Mouse (Mus musculus) lung, postnatal 0 days (tissue): ENCODE results near the gene Acp2. TPM values are rescaled to one million over a fixed set of nuclear protein-coding genes. Genes with fewer than 3 reads are reported as not detected.
A peak's percentile ranks its signal among the peaks of the same experiment; 100 is the strongest.

Experiments
- ATAC-seq: fragments of 200-750 bp; cut with Nextera tagmentation; 2 replicates; pipeline ENCODE4 v1.8.0; 2017; ENCODE audit warnings: moderate library complexity
- DNase-seq: peaks from one replicate; pipeline ENCODE4 v3.0.0-alpha.2; 2016; ENCODE audit warnings: low spot score
- H3K27ac ChIP-seq: fragments of 300-500 bp; sonication (generic); 2 replicates; pipeline ENCODE4 v1.5.1; 2014; ENCODE audit warnings: antibody characterized with exemption, mild to moderate bottlenecking, low read length, mixed read lengths
- H3K27me3 ChIP-seq: fragments of 300-500 bp; sonication (generic); replicated peaks from 2 replicates; pipeline ENCODE4 v1.6.1; 2014; ENCODE audit warnings: low read length, mixed read lengths; ENCODE audit not compliant: insufficient read depth
- H3K36me3 ChIP-seq: fragments of 300-500 bp; sonication (generic); 2 replicates; pipeline ENCODE4 v1.6.1; 2014; ENCODE audit warnings: low read length, mixed read lengths; ENCODE audit not compliant: insufficient read depth
- H3K4me1 ChIP-seq: fragments of 300-500 bp; sonication (generic); 2 replicates; pipeline ENCODE4 v1.6.1; 2014; ENCODE audit warnings: antibody characterized with exemption, low read depth, low read length, mixed read lengths; ENCODE audit not compliant: insufficient read depth
- H3K4me2 ChIP-seq: fragments of 300-500 bp; sonication (generic); replicated peaks from 2 replicates; pipeline ENCODE4 v1.6.1; 2014; ENCODE audit warnings: low read depth, mild to moderate bottlenecking, low read length, moderate library complexity, mixed read lengths
- H3K4me3 ChIP-seq: fragments of 300-500 bp; sonication (generic); 2 replicates; pipeline ENCODE4 v1.5.1; 2014; ENCODE audit warnings: low read depth, low read length
- H3K9ac ChIP-seq: fragments of 300-500 bp; sonication (generic); replicated peaks from 2 replicates; pipeline ENCODE4 v1.6.1; 2014; ENCODE audit warnings: low read depth, mild to moderate bottlenecking
- H3K9me3 ChIP-seq: fragments of 300-500 bp; sonication (generic); 2 replicates; pipeline ENCODE4 v1.6.1; 2016; ENCODE audit warnings: low read length, mixed read lengths
- CTCF ChIP-seq: IDR thresholded peaks from 2 replicates; pipeline ENCODE4 v1.5.1; 2016; ENCODE audit warnings: antibody characterized with exemption, mild to moderate bottlenecking
- EP300 ChIP-seq: IDR thresholded peaks from 2 replicates; pipeline ENCODE4 v1.6.1; 2016; ENCODE audit warnings: antibody characterized with exemption, mild to moderate bottlenecking, control low read depth
- WGBS: fragments of 180-500 bp; shearing (Covaris S2); extraction: QIAGEN DNeasy Blood & Tissue Kit; methylation state at CpG from one replicate; pipeline ENCODE4 v1.1.7; 2014; 5-methylcytosine and 5-hydroxymethylcytosine counted together
- polyA plus RNA-seq: library from polyadenylated mRNA; unstranded; fragments of >200 nt; fragmentation: Nextera tagmentation; extraction: Ambion mirVana; gene quantifications from 2 replicates; pipeline ENCODE4 v1.2.1, GENCODE M21; 2015

The Acp2 gene
- polyA plus RNA-seq, 1 experiment from 2014 or later, result 22.1 TPM

GRCm38 (mm10) chr2:91163532-91163931, 39.2 kb upstream of the Acp2 start:
- H3K4me3 ChIP-seq, result no peak overlapping the region
- H3K9me3 ChIP-seq, result no peaks in the 10 kb centered on the region
- H3K27ac ChIP-seq, result no peak overlapping the region
- H3K4me1 ChIP-seq, result no peaks in the 10 kb centered on the region
- H3K36me3 ChIP-seq, result peaks cover 35% of the 10 kb centered on the region; the same call in 1 of the 2 replicates
- no peaks in the 10 kb centered on the region for H3K27me3 ChIP-seq
- DNase-seq (no peak), ATAC-seq (no peak)
- no peak overlapping the region for H3K9ac ChIP-seq
- no peak overlapping the region for H3K4me2 ChIP-seq
- WGBS, result 92% methylated on average over 5 of the region's 5 CpGs
- TF ChIP-seq EP300, result no peak
- no peak for TF ChIP-seq CTCF

- WGBS, result 78% methylated on average over 6 of the region's 6 CpGs
- Histone ChIP-seq H3K9me3 (no peaks in the 10 kb centered on the region), H3K27me3 (no peaks in the 10 kb centered on the region), H3K4me1 (no peaks in the 10 kb centered on the region), H3K4me3 (no peak overlapping the region), H3K9ac (no peak overlapping the region), H3K36me3 (peaks cover 37% of the 10 kb centered on the region; the same call in 1 of the 2 replicates), H3K27ac (no peak overlapping the region), H3K4me2 (no peak overlapping the region)
- no peak for DNase-seq
- no peak for ATAC-seq
- TF ChIP-seq CTCF (no peak), EP300 (no peak)
These were observed 37.7 kb upstream of the Acp2 start for GRCm38 (mm10) chr2:91164991-91165390.

GRCm38 (mm10) chr2:91167629-91168028, 35.1 kb upstream of the Acp2 start:
- H3K4me2 ChIP-seq, result no peak overlapping the region
- DNase-seq, result no peak
- no peak overlapping the region for H3K27ac ChIP-seq
- no peak overlapping the region for H3K9ac ChIP-seq
- no peak overlapping the region for H3K4me3 ChIP-seq
- no peak for TF ChIP-seq CTCF
- no peak for TF ChIP-seq EP300
- H3K36me3 ChIP-seq, result peaks cover 39% of the 10 kb centered on the region
- H3K27me3 ChIP-seq, result no peaks in the 10 kb centered on the region
- H3K9me3 ChIP-seq, result no peaks in the 10 kb centered on the region
- WGBS, result 65% methylated on average over 4 of the region's 4 CpGs
- no peak for ATAC-seq
- H3K4me1 ChIP-seq, result no peaks in the 10 kb centered on the region

DNA sequence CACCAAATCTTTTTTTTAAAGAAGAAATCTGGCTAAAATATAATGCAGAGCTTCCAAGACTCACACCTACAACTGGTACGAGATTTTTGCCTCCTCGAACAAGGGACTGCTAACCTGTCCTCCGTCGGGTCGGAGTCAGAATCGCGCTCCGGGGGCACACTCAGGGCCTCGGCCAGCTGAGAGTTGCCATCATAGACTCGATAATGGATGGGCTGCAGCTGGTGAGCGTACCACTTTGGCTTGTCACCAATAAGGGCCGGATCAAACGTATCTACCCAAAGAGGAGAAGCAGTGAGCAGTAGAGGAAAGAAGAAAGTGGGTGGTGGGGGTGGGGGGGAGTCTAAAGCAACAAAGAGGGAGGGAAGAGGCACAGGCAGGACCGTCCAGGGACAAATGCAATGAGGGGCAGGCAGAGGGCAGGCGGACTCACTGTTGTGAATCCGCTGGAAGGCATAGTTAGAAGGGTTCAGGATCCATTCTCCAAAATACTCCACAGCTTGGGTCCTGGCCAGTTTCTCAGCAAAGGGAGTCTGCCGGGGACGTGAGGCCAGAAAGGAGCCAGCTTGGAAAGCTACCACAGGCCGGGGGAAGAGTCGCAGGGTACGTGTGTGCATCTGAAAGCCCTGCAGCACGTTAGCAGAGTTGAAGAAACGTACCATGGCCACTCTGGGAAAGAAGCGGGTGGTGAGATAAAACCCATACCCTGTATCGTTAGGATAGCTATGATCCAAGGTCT, 32.9 kb upstream of the Acp2 start:
- H3K27ac ChIP-seq, result no peak overlapping the region
- ATAC-seq (peak; percentile 50; the same call in 1 of the 2 replicates), DNase-seq (peak; percentile 50)
- WGBS, result 52% methylated on average over 25 of the region's 25 CpGs
- no peak overlapping the region for H3K4me3 ChIP-seq
- H3K9ac ChIP-seq, result no peak overlapping the region
- peak; percentile 7; the same call in 1 of the 2 replicates for TF ChIP-seq CTCF
- TF ChIP-seq EP300, result no peak
- H3K27me3 ChIP-seq, result no peaks in the 10 kb centered on the region
- H3K9me3 ChIP-seq, result no peaks in the 10 kb centered on the region
- H3K4me1 ChIP-seq, result no peaks in the 10 kb centered on the region
- no peak overlapping the region for H3K4me2 ChIP-seq
- H3K36me3 ChIP-seq, result peaks cover 39% of the 10 kb centered on the region

DNA sequence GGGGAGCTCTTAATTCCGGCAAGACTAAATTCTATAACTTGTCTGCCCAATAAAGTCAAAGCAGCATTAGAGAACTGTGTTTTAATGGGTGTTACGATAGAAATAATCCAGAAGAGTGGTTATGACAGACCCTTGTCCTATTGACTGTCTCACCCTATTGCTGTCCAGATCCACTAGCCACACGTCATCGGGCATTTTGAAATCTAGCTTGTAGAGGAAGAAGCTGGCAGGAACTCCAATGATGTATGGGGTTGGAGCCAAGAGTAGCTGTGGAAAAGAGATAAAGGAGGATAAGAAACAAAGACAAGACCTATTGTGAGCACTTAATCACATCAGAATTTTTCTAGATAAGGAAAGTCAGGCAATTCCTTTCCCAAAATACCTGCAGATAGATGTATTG, 27.2 kb upstream of the Acp2 start:
- ATAC-seq (no peak; the same call in 1 of the 2 replicates), DNase-seq (peak; percentile 51)
- no peaks in the 10 kb centered on the region for H3K27me3 ChIP-seq
- H3K27ac ChIP-seq, result no peak overlapping the region
- WGBS, result 70% methylated on average over 4 of the region's 4 CpGs
- H3K9me3 ChIP-seq, result no peaks in the 10 kb centered on the region
- H3K4me3 ChIP-seq, result no peak overlapping the region
- no peak overlapping the region for H3K4me2 ChIP-seq
- no peaks in the 10 kb centered on the region for H3K4me1 ChIP-seq
- no peak overlapping the region for H3K9ac ChIP-seq
- TF ChIP-seq CTCF (no peak), EP300 (no peak)
- peaks cover 24% of the 10 kb centered on the region for H3K36me3 ChIP-seq

DNA sequence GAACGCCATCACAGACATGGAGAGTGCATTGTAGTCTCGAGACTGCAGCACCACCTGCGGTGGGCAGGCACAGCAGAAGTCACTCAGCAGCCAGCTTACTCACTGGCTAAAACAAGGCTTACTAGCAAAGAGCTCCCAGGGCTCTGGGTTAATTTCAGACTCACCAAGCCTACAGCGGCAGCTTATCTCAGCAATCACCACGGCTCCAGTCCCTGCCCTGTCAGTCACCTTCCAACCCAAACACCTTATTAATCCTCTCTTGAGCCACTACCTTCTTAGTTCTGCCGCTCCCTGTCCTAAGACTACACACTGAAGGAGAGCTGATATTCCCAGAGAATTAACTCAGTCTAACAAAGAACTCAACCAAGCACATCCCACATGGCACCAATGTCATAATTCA, 26.5 kb upstream of the Acp2 start:
- no peak for DNase-seq
- Histone ChIP-seq H3K4me1 (no peaks in the 10 kb centered on the region), H3K4me3 (no peak overlapping the region), H3K9ac (no peak overlapping the region), H3K4me2 (no peak overlapping the region), H3K36me3 (peaks cover 24% of the 10 kb centered on the region), H3K27ac (no peak overlapping the region), H3K9me3 (no peaks in the 10 kb centered on the region), H3K27me3 (no peaks in the 10 kb centered on the region)
- 64% methylated on average over 6 of the region's 6 CpGs for WGBS
- no peak for ATAC-seq
- TF ChIP-seq EP300 (no peak), CTCF (no peak)
